Mouse (Mus musculus): Measurements from ENCODE around the gene Gm20683. TPM values are rescaled to one million over a fixed set of nuclear protein-coding genes. Genes with fewer than 3 reads are reported as not detected.

Gm20683 gene
- polyA plus RNA-seq, 1 experiment from 2014 or later, result 3.4 TPM

DNA sequence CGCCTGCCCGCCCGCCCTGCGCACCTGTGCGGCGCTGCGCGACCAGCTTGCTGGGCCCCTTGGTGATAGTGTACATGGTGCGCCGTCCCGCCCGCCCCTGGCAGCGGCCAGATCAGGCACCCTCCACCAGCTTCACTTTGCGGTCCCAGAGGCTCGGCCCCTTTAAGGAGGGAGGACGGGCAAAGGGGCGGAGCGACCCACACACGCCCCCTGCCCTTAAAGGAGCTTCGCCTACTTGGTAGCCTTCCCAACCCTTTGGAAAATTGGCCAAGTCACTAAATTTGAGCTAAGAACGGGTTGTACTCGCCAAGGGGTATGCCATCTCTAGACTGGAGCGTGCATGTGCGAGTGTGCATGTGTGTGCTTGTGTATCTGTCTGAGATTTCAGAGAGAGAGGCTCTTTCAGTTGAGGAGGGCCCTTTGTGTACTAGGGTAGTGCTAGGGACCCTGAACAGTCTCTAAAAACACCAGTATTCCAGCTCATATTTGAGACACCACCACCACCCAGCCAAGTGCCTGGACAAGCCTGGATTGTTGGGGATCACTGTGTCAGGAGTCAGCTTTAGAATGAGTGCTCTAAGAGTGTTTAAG is 27.1 kb upstream of the Gm20683 start, which contains the start of gene Mcrip2:
TSS of gene Mcrip2 (minus strand) at position 164 of the 591 bp plus-strand sequence.
- Histone ChIP-seq H3K27ac (ENCODE audit: low read length) (peak within 1 kb of the TSS; percentile 80), H3K36me3 (ENCODE audit: control insufficient read depth, insufficient read depth, low read length) (no peaks in the 10 kb centered on the region), H3K9ac (ENCODE audit: low read length) (peak within 1 kb of the TSS; percentile 79), H3K9me3 (replicated peaks; ENCODE audit: control insufficient read depth, low read length) (no peaks in the 10 kb centered on the region), H3K4me1 (ENCODE audit: control insufficient read depth, insufficient read depth, low read length) (peaks cover 8% of the 10 kb centered on the region; the same call in 1 of the 2 replicates), H3K27me3 (ENCODE audit: control insufficient read depth, insufficient read depth, low read length) (no peaks in the 10 kb centered on the region), H3K4me3 (replicated peaks; ENCODE audit: low read length) (peak within 1 kb of the TSS; percentile 86), H3K4me2 (ENCODE audit: low read depth, low read length) (peak within 1 kb of the TSS; percentile 92)
- WGBS, result under 1% methylated on average over 24 of the region's 24 CpGs
- peak; percentile 81 for ATAC-seq (ENCODE audit: insufficient read depth, low FRiP score)

DNA sequence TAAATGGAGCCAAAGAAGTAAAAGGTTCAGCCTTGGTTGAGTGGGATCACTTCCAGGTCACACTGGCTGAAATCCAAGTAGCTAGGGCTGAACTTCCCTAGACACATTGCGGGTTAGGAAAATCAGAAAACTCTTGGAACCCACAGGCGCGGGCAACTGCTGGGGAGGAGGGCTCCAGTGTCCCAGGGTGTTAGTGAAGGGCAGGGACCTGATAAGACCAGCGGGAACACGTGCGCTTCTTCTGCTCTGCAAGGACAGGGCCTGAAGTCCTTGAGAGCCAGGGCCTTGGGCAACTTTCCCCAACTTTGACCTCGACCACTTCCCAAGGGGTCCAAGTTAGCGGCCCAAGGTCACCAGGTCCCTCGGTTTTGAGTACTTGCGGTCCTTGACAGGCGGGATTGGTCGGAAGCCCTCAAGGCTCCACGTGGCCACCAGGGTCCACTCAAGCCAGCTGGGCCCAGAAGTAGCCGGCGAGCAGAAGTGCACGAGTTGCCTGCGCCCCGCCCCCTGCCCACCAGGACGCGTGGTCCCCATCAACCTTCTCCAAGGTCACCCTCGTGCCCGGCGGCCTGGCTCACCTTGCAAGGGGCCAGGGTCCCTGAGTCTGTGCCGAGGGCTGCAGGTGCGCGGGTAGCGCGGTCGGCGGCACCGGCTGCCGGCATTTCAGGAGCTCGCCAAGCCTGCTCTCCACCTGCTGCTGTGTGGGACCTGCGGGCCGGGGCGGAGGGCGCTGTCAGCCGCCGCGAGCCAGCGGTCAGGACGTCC is 26.5 kb upstream of the Gm20683 start:
- peak; percentile 28; the same call in 1 of the 2 replicates for ATAC-seq (ENCODE audit: insufficient read depth, low FRiP score)
- H3K9ac ChIP-seq (ENCODE audit: low read length), result peak overlapping the region; percentile 79
- H3K4me3 ChIP-seq (replicated peaks; ENCODE audit: low read length), result peak overlapping the region; percentile 86
- H3K4me2 ChIP-seq (ENCODE audit: low read depth, low read length), result peak overlapping the region; percentile 92
- 0 out of 2 replicates have a peak, but pooled peaks cover 3% of the 10 kb centered on the region for H3K36me3 ChIP-seq (ENCODE audit: control insufficient read depth, insufficient read depth, low read length)
- H3K4me1 ChIP-seq (ENCODE audit: control insufficient read depth, insufficient read depth, low read length), result peaks cover 8% of the 10 kb centered on the region; the same call in 1 of the 2 replicates
- no peaks in the 10 kb centered on the region for H3K27me3 ChIP-seq (ENCODE audit: control insufficient read depth, insufficient read depth, low read length)
- WGBS, result under 1% methylated on average over 42 of the region's 42 CpGs
- peak overlapping the region; percentile 80 for H3K27ac ChIP-seq (ENCODE audit: low read length)
- H3K9me3 ChIP-seq (replicated peaks; ENCODE audit: control insufficient read depth, low read length), result no peaks in the 10 kb centered on the region

DNA sequence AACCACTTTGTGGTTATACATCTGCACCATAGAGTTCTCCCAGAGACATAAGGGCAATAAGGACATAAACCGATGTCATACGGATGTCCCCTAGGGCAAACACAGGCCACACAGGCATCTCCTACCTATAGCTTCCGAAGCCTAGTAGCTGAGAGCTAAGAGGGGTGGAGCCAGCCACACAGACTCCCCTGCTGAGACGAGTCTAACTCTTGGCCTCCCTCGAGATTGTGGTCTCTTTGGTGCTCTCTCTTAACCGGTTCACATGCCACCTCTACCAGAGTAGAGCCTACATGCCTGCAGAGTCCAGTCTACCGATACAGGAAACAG is 25.9 kb upstream of the Gm20683 start:
- peak overlapping the region; percentile 79 for H3K9ac ChIP-seq (ENCODE audit: low read length)
- no peaks in the 10 kb centered on the region for H3K27me3 ChIP-seq (ENCODE audit: control insufficient read depth, insufficient read depth, low read length)
- ATAC-seq (ENCODE audit: insufficient read depth, low FRiP score), result no peak
- WGBS, result 17% methylated on average over 7 of the region's 7 CpGs
- H3K36me3 ChIP-seq (ENCODE audit: control insufficient read depth, insufficient read depth, low read length), result 0 out of 2 replicates have a peak, but pooled peaks cover 3% of the 10 kb centered on the region
- peak overlapping the region; percentile 80 for H3K27ac ChIP-seq (ENCODE audit: low read length)
- peak overlapping the region; percentile 86 for H3K4me3 ChIP-seq (replicated peaks; ENCODE audit: low read length)
- H3K4me1 ChIP-seq (ENCODE audit: control insufficient read depth, insufficient read depth, low read length), result peaks cover 8% of the 10 kb centered on the region; the same call in 1 of the 2 replicates
- peak overlapping the region; percentile 92 for H3K4me2 ChIP-seq (ENCODE audit: low read depth, low read length)
- H3K9me3 ChIP-seq (replicated peaks; ENCODE audit: control insufficient read depth, low read length), result no peaks in the 10 kb centered on the region

- H3K4me3 ChIP-seq (replicated peaks; ENCODE audit: low read length), result no peak overlapping the region
- H3K36me3 ChIP-seq (ENCODE audit: control insufficient read depth, insufficient read depth, low read length), result 0 out of 2 replicates have a peak, but pooled peaks cover 3% of the 10 kb centered on the region
- H3K27me3 ChIP-seq (ENCODE audit: control insufficient read depth, insufficient read depth, low read length), result no peaks in the 10 kb centered on the region
- H3K9me3 ChIP-seq (replicated peaks; ENCODE audit: control insufficient read depth, low read length), result no peaks in the 10 kb centered on the region
- peaks cover 13% of the 10 kb centered on the region; the same call in 1 of the 2 replicates for H3K4me1 ChIP-seq (ENCODE audit: control insufficient read depth, insufficient read depth, low read length)
- 86% methylated on average over 3 of the region's 3 CpGs for WGBS
- ATAC-seq (ENCODE audit: insufficient read depth, low FRiP score), result no peak
- peak overlapping the region; percentile 39; the same call in 1 of the 2 replicates for H3K27ac ChIP-seq (ENCODE audit: low read length)
- no peak overlapping the region for H3K4me2 ChIP-seq (ENCODE audit: low read depth, low read length)
- H3K9ac ChIP-seq (ENCODE audit: low read length), result no peak overlapping the region
Measured at GRCm38 (mm10) chr17:25866172-25866571, 24.6 kb upstream of the Gm20683 start.

- H3K36me3 ChIP-seq (ENCODE audit: control insufficient read depth, insufficient read depth, low read length), result 0 out of 2 replicates have a peak, but pooled peaks cover 3% of the 10 kb centered on the region
- H3K4me2 ChIP-seq (ENCODE audit: low read depth, low read length), result peak overlapping the region; percentile 23; the same call in 1 of the 2 replicates
- peak; percentile 23; the same call in 1 of the 2 replicates for ATAC-seq (ENCODE audit: insufficient read depth, low FRiP score)
- no peak overlapping the region for H3K4me3 ChIP-seq (replicated peaks; ENCODE audit: low read length)
- WGBS, result 85% methylated on average over 11 of the region's 11 CpGs
- H3K9ac ChIP-seq (ENCODE audit: low read length), result no peak overlapping the region; the same call in 1 of the 2 replicates
- H3K9me3 ChIP-seq (replicated peaks; ENCODE audit: control insufficient read depth, low read length), result no peaks in the 10 kb centered on the region
- no peaks in the 10 kb centered on the region for H3K27me3 ChIP-seq (ENCODE audit: control insufficient read depth, insufficient read depth, low read length)
- H3K27ac ChIP-seq (ENCODE audit: low read length), result peak overlapping the region; percentile 39; the same call in 1 of the 2 replicates
- peaks cover 20% of the 10 kb centered on the region for H3K4me1 ChIP-seq (ENCODE audit: control insufficient read depth, insufficient read depth, low read length)
Measured at GRCm38 (mm10) chr17:25865288-25865687, 23.7 kb upstream of the Gm20683 start.

DNA sequence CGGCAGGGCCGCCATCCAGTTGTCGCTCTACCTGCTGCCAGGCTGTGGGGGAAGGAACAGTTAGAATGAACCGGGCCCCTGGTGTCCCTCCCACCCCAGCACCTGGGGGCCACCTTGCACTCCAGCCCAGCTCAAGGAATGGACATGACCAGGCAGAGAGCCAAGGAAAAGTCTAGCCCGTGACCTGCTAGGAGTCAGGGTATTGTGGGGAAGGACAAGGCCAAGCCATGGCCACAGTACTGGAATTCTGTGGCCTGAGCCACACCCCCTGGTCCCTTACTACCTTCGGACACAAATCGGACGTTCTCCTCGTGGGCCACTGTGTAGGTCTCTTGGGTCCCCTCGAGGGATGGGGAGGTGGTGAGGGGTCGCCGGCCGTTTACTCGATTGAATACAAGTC is 22.7 kb upstream of the Gm20683 start:
- Histone ChIP-seq H3K4me1 (ENCODE audit: control insufficient read depth, insufficient read depth, low read length) (peaks cover 22% of the 10 kb centered on the region), H3K9me3 (replicated peaks; ENCODE audit: control insufficient read depth, low read length) (no peaks in the 10 kb centered on the region), H3K36me3 (ENCODE audit: control insufficient read depth, insufficient read depth, low read length) (0 out of 2 replicates have a peak, but pooled peaks cover 3% of the 10 kb centered on the region), H3K4me2 (ENCODE audit: low read depth, low read length) (no peak overlapping the region), H3K27me3 (ENCODE audit: control insufficient read depth, insufficient read depth, low read length) (no peaks in the 10 kb centered on the region), H3K27ac (ENCODE audit: low read length) (no peak overlapping the region), H3K4me3 (replicated peaks; ENCODE audit: low read length) (no peak overlapping the region), H3K9ac (ENCODE audit: low read length) (no peak overlapping the region)
- 89% methylated on average over 14 of the region's 14 CpGs for WGBS
- ATAC-seq (ENCODE audit: insufficient read depth, low FRiP score), result no peak

GRCm38 (mm10) chr17:25863681-25864080 is 22.1 kb upstream of the Gm20683 start:
- Histone ChIP-seq H3K27ac (ENCODE audit: low read length) (no peak overlapping the region), H3K9me3 (replicated peaks; ENCODE audit: control insufficient read depth, low read length) (no peaks in the 10 kb centered on the region), H3K4me3 (replicated peaks; ENCODE audit: low read length) (no peak overlapping the region), H3K9ac (ENCODE audit: low read length) (no peak overlapping the region), H3K4me2 (ENCODE audit: low read depth, low read length) (no peak overlapping the region), H3K4me1 (ENCODE audit: control insufficient read depth, insufficient read depth, low read length) (peaks cover 22% of the 10 kb centered on the region), H3K36me3 (ENCODE audit: control insufficient read depth, insufficient read depth, low read length) (0 out of 2 replicates have a peak, but pooled peaks cover 3% of the 10 kb centered on the region), H3K27me3 (ENCODE audit: control insufficient read depth, insufficient read depth, low read length) (no peaks in the 10 kb centered on the region)
- WGBS, result 90% methylated on average over 6 of the region's 6 CpGs
- no peak for ATAC-seq (ENCODE audit: insufficient read depth, low FRiP score)

DNA sequence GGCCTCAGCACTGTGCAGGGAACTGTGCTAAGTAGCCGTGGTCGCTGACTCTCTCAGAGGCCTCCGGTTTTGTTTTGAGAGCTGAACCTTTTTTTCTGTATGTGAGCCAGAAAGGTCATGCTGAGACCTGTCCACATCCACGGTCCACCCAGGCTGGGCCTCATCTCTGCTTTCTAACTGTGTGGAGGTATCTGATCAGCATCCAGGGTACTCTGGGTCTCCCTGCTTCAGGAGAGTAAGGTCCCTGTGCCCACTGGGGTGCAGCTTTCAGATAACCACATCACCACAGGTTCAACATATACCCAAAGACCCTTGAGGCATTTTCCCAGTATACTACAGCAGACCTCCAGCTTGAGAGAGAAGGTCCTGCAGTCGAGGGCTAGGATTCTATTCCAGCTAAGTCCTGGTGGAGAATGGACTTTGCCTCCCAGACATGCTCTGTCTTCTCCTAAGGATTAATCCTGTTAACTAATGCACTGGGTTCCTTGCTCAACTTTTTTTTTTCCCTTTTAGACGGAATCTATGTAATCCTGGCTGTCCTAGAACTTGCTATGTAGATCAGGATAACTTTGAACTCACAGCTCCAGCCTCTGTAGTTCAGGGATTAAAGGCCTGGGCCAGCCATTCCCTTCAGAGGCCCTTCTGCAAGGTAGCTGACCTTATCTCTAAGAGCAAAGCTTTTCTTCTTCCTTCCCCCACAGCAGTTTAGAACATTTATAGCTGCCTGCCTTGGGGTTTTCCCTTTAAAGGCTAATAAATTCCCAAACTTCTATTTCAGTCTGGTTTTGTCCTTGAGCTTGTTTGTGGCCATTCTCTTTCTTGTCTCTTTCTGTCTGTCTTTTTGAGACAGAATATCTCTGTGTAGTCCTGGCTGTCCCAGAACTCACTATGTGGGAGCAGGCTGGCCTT is 20.4 kb upstream of the Gm20683 start:
- Histone ChIP-seq H3K4me3 (replicated peaks; ENCODE audit: low read length) (peak overlapping the region; percentile 82), H3K4me2 (ENCODE audit: low read depth, low read length) (peak overlapping the region; percentile 96), H3K27ac (ENCODE audit: low read length) (peak overlapping the region; percentile 75), H3K4me1 (ENCODE audit: control insufficient read depth, insufficient read depth, low read length) (peaks cover 14% of the 10 kb centered on the region), H3K27me3 (ENCODE audit: control insufficient read depth, insufficient read depth, low read length) (no peaks in the 10 kb centered on the region), H3K36me3 (ENCODE audit: control insufficient read depth, insufficient read depth, low read length) (0 out of 2 replicates have a peak, but pooled peaks cover 3% of the 10 kb centered on the region), H3K9ac (ENCODE audit: low read length) (peak overlapping the region; percentile 90), H3K9me3 (replicated peaks; ENCODE audit: control insufficient read depth, low read length) (no peaks in the 10 kb centered on the region)
- no peak for ATAC-seq (ENCODE audit: insufficient read depth, low FRiP score)
- 10% methylated on average over 6 of the region's 6 CpGs for WGBS

Measured in stomach, embryonic 16.5 days (tissue).